Mouse (Mus musculus) liver, embryonic 16.5 days (tissue): ENCODE measurements around the gene Tmem161a. TPM values are rescaled to one million over a fixed set of nuclear protein-coding genes. Genes with fewer than 3 reads are reported as not detected.
A peak's percentile ranks its signal among the peaks of the same experiment; 100 is the strongest.

ENCODE experiments used
- ATAC-seq: fragments of 200-750 bp; cut with Nextera tagmentation; 2 replicates; pipeline ENCODE4 v1.8.0; 2017; ENCODE audit warnings: low read depth, mild to moderate bottlenecking, moderate number of reproducible peaks, moderate library complexity
- H3K27ac ChIP-seq: fragments of 300-500 bp; sonication (generic); 2 replicates; pipeline ENCODE4 v1.5.1; 2014; ENCODE audit warnings: mild to moderate bottlenecking, low read length
- H3K27me3 ChIP-seq: fragments of 300-500 bp; sonication (generic); 2 replicates; pipeline ENCODE4 v1.6.1; 2014; ENCODE audit warnings: low read depth, low read length, mixed read lengths; ENCODE audit not compliant: control insufficient read depth, insufficient read depth
- H3K36me3 ChIP-seq: fragments of 300-500 bp; sonication (generic); 2 replicates; pipeline ENCODE4 v1.6.1; 2014; ENCODE audit warnings: mild to moderate bottlenecking; ENCODE audit not compliant: control insufficient read depth, insufficient read depth
- H3K4me1 ChIP-seq: fragments of 300-500 bp; sonication (generic); 2 replicates; pipeline ENCODE4 v1.6.1; 2014; ENCODE audit warnings: low read depth, low read length, mixed read lengths; ENCODE audit not compliant: control insufficient read depth
- H3K4me2 ChIP-seq: fragments of 300-500 bp; sonication (generic); 2 replicates; pipeline ENCODE4 v1.6.1; 2014; ENCODE audit warnings: low read depth, low read length, mixed read lengths
- H3K4me3 ChIP-seq: fragments of 300-500 bp; sonication (generic); 2 replicates; pipeline ENCODE4 v1.5.1; 2014; ENCODE audit warnings: low read depth, mild to moderate bottlenecking, low read length
- H3K9ac ChIP-seq: fragments of 300-500 bp; sonication (generic); 2 replicates; pipeline ENCODE4 v1.6.1; 2014; ENCODE audit warnings: low read depth, low read length
- H3K9me3 ChIP-seq: fragments of 300-500 bp; sonication (generic); replicated peaks from 2 replicates; pipeline ENCODE4 v1.6.1; 2016; ENCODE audit warnings: low read length; ENCODE audit not compliant: control insufficient read depth
- WGBS: fragments of 180-500 bp; shearing (Covaris S2); extraction: QIAGEN DNeasy Blood & Tissue Kit; methylation state at CpG from one replicate; pipeline ENCODE4 v1.1.7; 2014; ENCODE audit not compliant: insufficient replicate concordance; 5-methylcytosine and 5-hydroxymethylcytosine counted together
- polyA plus RNA-seq: library from polyadenylated mRNA; unstranded; fragments of >200 nt; fragmentation: Nextera tagmentation; extraction: Ambion mirVana; gene quantifications from 2 replicates; pipeline ENCODE4 v1.2.1, GENCODE M21; 2015

The Tmem161a gene
- polyA plus RNA-seq, 1 experiment from 2014 or later = 26.8 TPM

- 0 out of 2 replicates have a peak, but pooled peaks cover 3% of the 10 kb centered on the region for H3K36me3 ChIP-seq
Observed at GRCm38 (mm10) chr8:70194191-70194590, 22.0 kb downstream of the Tmem161a start.

GRCm38 (mm10) chr8:70195762-70196161 is 23.6 kb downstream of the Tmem161a start:
- ATAC-seq = no peak
- Histone ChIP-seq H3K4me2 (no peak overlapping the region), H3K27ac (no peak overlapping the region), H3K9me3 (no peaks in the 10 kb centered on the region), H3K4me3 (no peak overlapping the region), H3K36me3 (0 out of 2 replicates have a peak, but pooled peaks cover 3% of the 10 kb centered on the region), H3K4me1 (peaks cover 21% of the 10 kb centered on the region), H3K27me3 (no peaks in the 10 kb centered on the region), H3K9ac (no peak overlapping the region)
- 54% methylated on average over 2 of the region's 2 CpGs for WGBS

More at GRCm38 (mm10) chr8:70194191-70194590, 22.0 kb downstream of the Tmem161a start:
- WGBS = 70% methylated on average over 3 of the region's 3 CpGs
- no peak for ATAC-seq
- H3K9me3 ChIP-seq = no peaks in the 10 kb centered on the region
- no peak overlapping the region for H3K9ac ChIP-seq
- H3K4me1 ChIP-seq = peaks cover 10% of the 10 kb centered on the region
- H3K4me3 ChIP-seq = no peak overlapping the region
- no peak overlapping the region for H3K27ac ChIP-seq
- no peak overlapping the region for H3K4me2 ChIP-seq
- H3K27me3 ChIP-seq = no peaks in the 10 kb centered on the region

GRCm38 (mm10) chr8:70197603-70198002 is 25.4 kb downstream of the Tmem161a start:
- Histone ChIP-seq H3K4me2 (0 out of 2 replicates have a peak overlapping the region, but pooled peaks have one; percentile 5), H3K36me3 (no peaks in the 10 kb centered on the region), H3K4me1 (peaks cover 39% of the 10 kb centered on the region), H3K4me3 (no peak overlapping the region), H3K27me3 (no peaks in the 10 kb centered on the region), H3K9me3 (no peaks in the 10 kb centered on the region), H3K9ac (no peak overlapping the region), H3K27ac (no peak overlapping the region)
- peak; percentile 14; the same call in 1 of the 2 replicates for ATAC-seq
- 63% methylated on average over 7 of the region's 7 CpGs for WGBS

DNA sequence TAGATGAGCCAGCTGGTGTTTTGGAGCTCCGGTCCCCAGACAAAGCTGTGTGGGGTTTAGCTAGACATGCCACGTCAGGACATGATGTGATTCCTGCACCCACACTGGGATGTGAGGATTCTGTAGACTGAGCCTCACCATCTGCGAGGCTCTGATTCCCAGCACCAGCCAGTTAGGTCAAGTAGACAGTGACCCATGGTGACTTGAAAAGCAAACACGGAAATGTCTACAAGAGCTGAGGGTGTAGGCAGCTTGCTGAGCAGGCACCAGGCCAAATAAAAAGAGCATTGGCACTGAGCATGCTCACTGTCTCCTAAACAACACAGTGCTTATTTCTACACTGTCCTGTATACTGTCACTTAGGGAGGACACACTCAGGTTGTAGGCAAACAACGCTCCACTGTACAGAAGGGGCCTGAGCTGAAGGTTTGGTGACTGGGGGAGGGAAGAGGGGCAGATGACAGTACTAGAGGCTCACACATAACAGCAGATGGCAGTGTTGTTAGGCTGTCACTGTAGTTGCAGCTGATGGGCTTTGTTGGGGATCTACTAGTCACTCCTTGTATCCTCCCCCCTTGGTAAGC is 28.0 kb downstream of the Tmem161a start:
- Histone ChIP-seq H3K4me1 (peaks cover 43% of the 10 kb centered on the region), H3K27me3 (no peaks in the 10 kb centered on the region), H3K4me2 (no peak overlapping the region; the same call in 1 of the 2 replicates), H3K27ac (peak overlapping the region; percentile 83), H3K36me3 (no peaks in the 10 kb centered on the region), H3K9ac (0 out of 2 replicates have a peak overlapping the region, but pooled peaks have one; percentile 26), H3K4me3 (no peak overlapping the region), H3K9me3 (no peaks in the 10 kb centered on the region)
- WGBS = 61% methylated on average over 5 of the region's 5 CpGs
- ATAC-seq = peak; percentile 48

DNA sequence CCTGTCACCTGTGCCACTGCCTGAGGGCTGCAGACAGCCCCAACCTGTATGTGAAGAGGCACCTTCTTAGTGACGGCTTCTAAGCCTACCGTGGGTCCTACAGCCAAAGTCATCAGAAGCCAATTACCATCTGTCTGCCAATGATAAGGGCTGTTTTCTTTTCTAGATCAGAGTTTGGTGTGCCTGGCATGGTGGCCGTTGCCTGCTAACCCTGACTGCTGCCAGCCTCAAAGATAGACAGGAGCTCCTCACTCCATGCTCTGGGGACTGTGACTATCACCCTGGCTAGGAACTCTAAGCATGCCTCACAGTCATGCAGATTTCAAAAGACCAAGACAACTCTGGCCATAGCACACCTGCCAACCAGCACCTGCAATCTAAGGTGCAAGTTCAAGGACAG is 29.3 kb downstream of the Tmem161a start:
- H3K4me3 ChIP-seq = peak overlapping the region; percentile 23; the same call in 1 of the 2 replicates
- peak overlapping the region; percentile 83 for H3K27ac ChIP-seq
- H3K4me2 ChIP-seq = peak overlapping the region; percentile 43
- no peaks in the 10 kb centered on the region for H3K9me3 ChIP-seq
- ATAC-seq = peak; percentile 82
- peaks cover 42% of the 10 kb centered on the region for H3K4me1 ChIP-seq
- H3K27me3 ChIP-seq = no peaks in the 10 kb centered on the region
- 17% methylated on average over 3 of the region's 3 CpGs for WGBS
- no peaks in the 10 kb centered on the region for H3K36me3 ChIP-seq
- peak overlapping the region; percentile 63 for H3K9ac ChIP-seq

DNA sequence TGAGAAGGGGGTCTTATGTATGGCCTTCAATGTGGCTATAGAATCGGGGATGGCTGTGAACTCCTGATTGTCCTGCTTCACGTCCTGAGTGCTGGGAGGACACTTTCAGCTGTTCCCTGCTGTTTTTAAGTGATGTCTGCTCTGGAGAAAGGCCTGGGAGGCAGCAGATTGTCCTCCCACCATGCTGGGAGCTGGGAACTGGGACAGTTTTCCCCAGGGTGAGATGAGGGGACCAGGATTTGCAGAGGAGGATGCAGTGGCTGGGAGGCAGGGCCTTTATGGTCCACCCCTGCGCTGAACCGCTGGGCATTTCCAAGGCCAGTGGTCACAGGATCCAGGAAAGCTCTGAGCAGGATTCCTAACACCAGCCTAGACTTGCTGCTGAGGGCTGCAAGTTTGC is 30.9 kb downstream of the Tmem161a start:
- 75% methylated on average over 4 of the region's 4 CpGs for WGBS
- H3K4me2 ChIP-seq = no peak overlapping the region
- peaks cover 43% of the 10 kb centered on the region for H3K4me1 ChIP-seq
- H3K36me3 ChIP-seq = no peaks in the 10 kb centered on the region
- H3K9ac ChIP-seq = no peak overlapping the region
- ATAC-seq = no peak
- no peak overlapping the region for H3K27ac ChIP-seq
- H3K4me3 ChIP-seq = no peak overlapping the region
- H3K27me3 ChIP-seq = no peaks in the 10 kb centered on the region
- H3K9me3 ChIP-seq = no peaks in the 10 kb centered on the region

GRCm38 (mm10) chr8:70204757-70205156 is 32.6 kb downstream of the Tmem161a start:
- WGBS = 50% methylated on average over 1 of the region's 1 CpGs
- Histone ChIP-seq H3K9me3 (no peaks in the 10 kb centered on the region), H3K27ac (no peak overlapping the region), H3K36me3 (no peaks in the 10 kb centered on the region), H3K27me3 (no peaks in the 10 kb centered on the region), H3K4me1 (peaks cover 42% of the 10 kb centered on the region), H3K4me2 (no peak overlapping the region), H3K9ac (no peak overlapping the region), H3K4me3 (no peak overlapping the region)
- no peak for ATAC-seq

DNA sequence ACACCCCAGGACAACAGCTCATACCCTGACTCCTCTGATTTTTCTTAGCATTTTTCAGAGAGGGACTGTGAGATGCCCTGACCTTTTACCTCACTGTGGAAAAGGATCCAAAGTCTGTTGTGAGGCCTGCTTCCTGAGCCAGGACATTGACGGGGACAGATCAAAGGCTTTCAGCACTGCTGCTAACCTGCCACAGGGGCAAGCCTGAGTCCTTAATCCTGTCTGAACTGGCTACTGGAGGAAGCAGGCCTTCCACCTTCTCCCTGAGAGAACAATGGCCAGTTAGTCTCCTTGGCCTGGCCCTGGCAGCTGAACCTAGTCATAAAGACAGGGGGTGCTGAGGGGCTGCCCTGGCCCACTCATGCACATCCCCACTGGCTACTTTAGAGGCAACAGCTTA is 36.0 kb downstream of the Tmem161a start:
- Histone ChIP-seq H3K27me3 (no peaks in the 10 kb centered on the region), H3K27ac (peak overlapping the region; percentile 49), H3K36me3 (no peaks in the 10 kb centered on the region), H3K4me1 (peaks cover 35% of the 10 kb centered on the region), H3K9ac (no peak overlapping the region), H3K9me3 (no peaks in the 10 kb centered on the region), H3K4me3 (no peak overlapping the region), H3K4me2 (no peak overlapping the region)
- WGBS = 64% methylated on average over 1 of the region's 1 CpGs
- ATAC-seq = no peak

- no peaks in the 10 kb centered on the region for H3K9me3 ChIP-seq
- H3K27me3 ChIP-seq = no peaks in the 10 kb centered on the region
- peak overlapping the region; percentile 81 for H3K4me3 ChIP-seq
- 49% methylated on average over 8 of the region's 8 CpGs for WGBS
- peak overlapping the region; percentile 98 for H3K4me2 ChIP-seq
- no peak for ATAC-seq
- H3K9ac ChIP-seq = peak overlapping the region; percentile 5; the same call in 1 of the 2 replicates
- peaks cover 32% of the 10 kb centered on the region for H3K4me1 ChIP-seq
- H3K27ac ChIP-seq = peak overlapping the region; percentile 29; the same call in 1 of the 2 replicates
- no peaks in the 10 kb centered on the region for H3K36me3 ChIP-seq
Observed at GRCm38 (mm10) chr8:70210538-70210937, 38.4 kb downstream of the Tmem161a start.
